Mouse (Mus musculus) heart, embryonic 10.5 days (tissue): ENCODE results near the gene Sp6. TPM values are rescaled to one million over a fixed set of nuclear protein-coding genes. Genes with fewer than 3 reads are reported as not detected.

Experiments
- microRNA-seq: library from miRNA; unstranded; fragments of <30 nt; microRNA quantifications from one replicate; pipeline ENCODE4, GENCODE M21; 2017
- polyA plus RNA-seq: library from polyadenylated mRNA; unstranded; fragments of >200 nt; fragmentation: Nextera tagmentation; extraction: Ambion mirVana; gene quantifications from 2 replicates; pipeline ENCODE4 v1.2.1, GENCODE M21; 2016

Gene Sp6
- polyA plus RNA-seq, 1 experiment from 2014 or later, result 2.3 TPM

Small RNAs within 50 kb of the gene (microRNA-seq; reads per million reads assigned to microRNA genes)
- 1.8 reads per million for gene Mir8103

Other genes with a start within 250 kb of the Sp6 start
- 16.6 and 17.8 TPM in 2 replicates for gene Snx11, start 235.8 kb upstream of the Sp6 start, polyA plus RNA-seq
- gene Cbx1, start 224.3 kb upstream of the Sp6 start, polyA plus RNA-seq, result 62.5 and 101 TPM in 2 replicates
- 65.0 and 78.7 TPM in 2 replicates for gene Nfe2l1, start 183.4 kb upstream of the Sp6 start, polyA plus RNA-seq
- gene Copz2, start 163.5 kb upstream of the Sp6 start, polyA plus RNA-seq, result 86.6 and 90.1 TPM in 2 replicates
- 68.3 and 84.3 TPM in 2 replicates for gene Cdk5rap3, start 96.9 kb upstream of the Sp6 start, polyA plus RNA-seq
- gene Prr15l, start 85.3 kb upstream of the Sp6 start, polyA plus RNA-seq, result 0.90 and 1.5 TPM in 2 replicates
- 69.3 and 72.6 TPM in 2 replicates for gene Pnpo, start 69.4 kb upstream of the Sp6 start, polyA plus RNA-seq
- 20.1 and 21.9 TPM in 2 replicates for gene Sp2, start 30.4 kb upstream of the Sp6 start, polyA plus RNA-seq
- 21.3 and 30.0 TPM in 2 replicates for gene Scrn2, start 16.5 kb downstream of the Sp6 start, polyA plus RNA-seq
- 0.28 and 0.35 TPM in 2 replicates for gene Lrrc46, start 28.0 kb downstream of the Sp6 start, polyA plus RNA-seq
- gene Mrpl10, start 28.2 kb downstream of the Sp6 start, polyA plus RNA-seq, result 82.7 and 93.1 TPM in 2 replicates
- 6.5 and 9.4 TPM in 2 replicates for gene Osbpl7, start 37.2 kb downstream of the Sp6 start, polyA plus RNA-seq
- gene Tbx21, start 101.9 kb downstream of the Sp6 start, polyA plus RNA-seq, result 0.21 TPM in 1 of 2 replicates, not detected in the other
- gene Tbkbp1, start 138.1 kb downstream of the Sp6 start, polyA plus RNA-seq, result 7.6 and 8.4 TPM in 2 replicates
- gene Kpnb1, start 174.5 kb downstream of the Sp6 start, polyA plus RNA-seq, result 50.6 and 72.2 TPM in 2 replicates